Mouse (Mus musculus) bone marrow macrophage, adult 2 months (primary cell): ENCODE data around the gene Cyp4f14.

Source experiments
- CTCF ChIP-seq: IDR thresholded peaks from 2 replicates; pipeline ENCODE4 v1.5.1; 2012; ENCODE audit warnings: low read depth, mild to moderate bottlenecking, low read length, moderate library complexity
- POLR2A ChIP-seq: IDR thresholded peaks from 2 replicates; pipeline ENCODE4 v1.6.1; 2012; ENCODE audit warnings: mild to moderate bottlenecking, low read depth, low read length, borderline replicate concordance

GRCm38 (mm10) chr17:32916075-32916474, 1.1 kb downstream of the Cyp4f14 start:
- TF ChIP-seq POLR2A (no peak), CTCF (no peak)
